In the genomic region with DNA sequence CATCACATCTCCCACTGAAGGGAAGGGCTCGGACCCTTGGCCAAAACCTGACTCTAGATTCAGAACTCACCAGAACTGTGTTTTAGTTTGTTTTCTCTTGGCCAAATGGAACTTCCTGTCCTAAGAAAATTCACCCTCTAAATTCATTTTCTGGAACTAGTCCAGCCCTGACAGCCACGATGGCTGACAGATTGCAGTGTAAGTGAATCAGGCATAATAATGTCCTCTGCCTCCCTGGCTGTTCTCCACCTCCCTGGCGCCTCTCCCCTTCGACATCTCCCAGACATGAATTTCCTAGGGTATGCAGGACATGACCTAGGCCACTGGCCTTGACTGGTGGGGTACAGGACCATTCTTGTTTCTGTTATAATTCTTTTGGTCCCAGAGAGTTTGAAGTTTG, we compare ENCODE assay signal across 9 mouse cellular contexts. TPM values are rescaled to one million over a fixed set of nuclear protein-coding genes. Genes with fewer than 3 reads are reported as not detected.
DNase-seq lines count a peak whose midpoint lies in the region; ATAC-seq lines count a peak whose summit lies in the region.
"Had no signal": no experiment of that assay in that cellular context is flagged by ENCODE, and none has a peak within 500 bp of the region (broad histone marks: within the 10 kb centered on the region; RNA-seq: fewer than 3 reads in every experiment).

No protein-coding gene starts in this region.

- peaks cover 60% of the 10 kb centered on the region for H3K36me3 ChIP-seq in limb, embryonic 15.5 days
- H3K36me3 ChIP-seq in limb, embryonic 10.5 days, result peaks cover 89% of the 10 kb centered on the region

- ATAC-seq in limb, embryonic 15.5 days (ENCODE audit: insufficient number of reproducible peaks, low FRiP score, low TSS enrichment, low read depth), result no peak

- peak; percentile 76 to 77 for DNase-seq in cerebellum, postnatal 10 days
- no peak for DNase-seq in cerebellum, adult 9-11 months
- DNase-seq in limb, embryonic 10.5 days (ENCODE audit: low spot score), result no peak
- DNase-seq in kidney, adult 8-10 months, result peak; percentile 17 to 28
- DNase-seq in lung, postnatal 36 days, result peak; percentile 61
- no peak for DNase-seq in layer of hippocampus, postnatal 36 days
- no peak for DNase-seq in thymus, postnatal 0 days (ENCODE audit: low spot score)

- no peak overlapping the region for H3K4me3 ChIP-seq in limb, embryonic 15.5 days
- no peak overlapping the region for H3K4me3 ChIP-seq in limb, embryonic 10.5 days
- H3K4me3 ChIP-seq: neural tube, embryonic 13.5 days had no signal

- H3K27me3 ChIP-seq in limb, embryonic 15.5 days, result no peaks in the 10 kb centered on the region
- H3K27me3 ChIP-seq in limb, embryonic 10.5 days (ENCODE audit: low read depth, poor library complexity, severe bottlenecking), result no peaks in the 10 kb centered on the region
- H3K27me3 ChIP-seq: neural tube, embryonic 13.5 days had no signal

- 68% methylated on average over 4 of the region's 4 CpGs for WGBS in limb, embryonic 15.5 days
- 87% methylated on average over 4 of the region's 4 CpGs for WGBS in limb, embryonic 10.5 days

- peak overlapping the region; percentile 54 for H3K27ac ChIP-seq in limb, embryonic 15.5 days
- no peak overlapping the region for H3K27ac ChIP-seq in limb, embryonic 10.5 days
- H3K27ac ChIP-seq: neural tube, embryonic 13.5 days had no signal

- H3K4me1 ChIP-seq in limb, embryonic 15.5 days, result 0 out of 2 replicates have a peak, but pooled peaks cover 2% of the 10 kb centered on the region
- peaks cover 12% of the 10 kb centered on the region; the same call in 1 of the 2 replicates for H3K4me1 ChIP-seq in limb, embryonic 10.5 days

- H3K4me2 ChIP-seq in limb, embryonic 15.5 days, result no peak overlapping the region
- H3K4me2 ChIP-seq: neural tube, embryonic 13.5 days had no signal

- no peaks in the 10 kb centered on the region for H3K9me3 ChIP-seq in limb, embryonic 15.5 days
- H3K9me3 ChIP-seq in limb, embryonic 10.5 days (replicated peaks), result no peaks in the 10 kb centered on the region
- H3K9me3 ChIP-seq: neural tube, embryonic 13.5 days had no signal

- no peak overlapping the region for H3K9ac ChIP-seq in limb, embryonic 15.5 days
- H3K9ac ChIP-seq: neural tube, embryonic 13.5 days had no signal

RNA-seq across cellular contexts. Expression of gene Ipo9, which starts 32.0 kb away (rescaled TPM):
- 102 and 113 TPM in 2 replicates for polyA plus RNA-seq in limb, embryonic 15.5 days (2015; fragmentation: Nextera tagmentation; extraction: Ambion mirVana)
- 195 and 209 TPM in 2 replicates for polyA plus RNA-seq in limb, embryonic 10.5 days (2016; fragmentation: Nextera tagmentation; extraction: Ambion mirVana)
- 100 to 1,000 TPM; 158 to 162 TPM for total RNA-seq in layer of hippocampus, postnatal 36 days (2021)
- polyA plus RNA-seq in thymus, postnatal 0 days (2015; fragmentation: Nextera tagmentation; extraction: Ambion mirVana), result 45.0 and 51.9 TPM in 2 replicates

Comparison
In these comparisons a context has a peak if more than half of its experiments do, and no peak if none do; other contexts are left out.
1. DNase-seq: peak in cerebellum, postnatal 10 days (2 of 2), kidney, adult 8-10 months (2 of 2) and lung, postnatal 36 days (single experiment); none in cerebellum, adult 9-11 months (single experiment), limb, embryonic 10.5 days (single experiment), layer of hippocampus, postnatal 36 days (0 of 2) and thymus, postnatal 0 days (single experiment).